Mouse (Mus musculus) spleen, adult 2 months (tissue): ENCODE results near the gene Mmp28.

Experiments
- CTCF ChIP-seq: fragments of 200-500 bp; IDR thresholded peaks from 2 replicates; pipeline ENCODE4 v1.5.1; 2011; ENCODE audit warnings: mild to moderate bottlenecking, inconsistent platforms; ENCODE audit not compliant: insufficient read depth, insufficient read length, insufficient replicate concordance; ENCODE audit errors: extremely low read depth
- POLR2A ChIP-seq: fragments of 200-500 bp; IDR thresholded peaks from 2 replicates; pipeline ENCODE4 v1.6.1; 2011; ENCODE audit warnings: low read depth, low read length, inconsistent platforms

DNA sequence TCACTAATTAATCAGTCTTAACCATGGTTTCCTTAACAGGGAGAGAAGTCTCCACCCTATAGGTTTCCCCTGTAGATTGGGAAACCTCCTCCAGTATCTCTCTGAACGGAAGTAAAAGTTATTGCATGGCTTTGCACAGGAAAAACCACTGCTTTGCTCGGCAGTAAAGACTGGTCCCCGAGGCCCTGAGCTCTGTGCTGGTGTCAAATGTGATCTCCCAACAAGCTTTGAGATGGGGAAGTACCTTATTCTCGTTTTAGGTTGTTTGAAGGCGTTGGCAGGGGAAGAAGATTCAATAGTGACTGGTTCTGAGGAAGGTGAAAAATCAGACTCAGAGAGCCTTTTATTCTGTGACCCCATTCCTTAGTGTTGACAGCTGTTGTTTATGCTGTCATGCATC lies 64.1 kb downstream of the Mmp28 start:
- no peak for TF ChIP-seq POLR2A
- TF ChIP-seq CTCF: no peak
